Mouse (Mus musculus) heart, adult 18-20 months (tissue): ENCODE data around the gene Mga. TPM values are rescaled to one million over a fixed set of nuclear protein-coding genes. Genes with fewer than 3 reads are reported as not detected.
A peak's percentile ranks its signal among the peaks of the same experiment; 100 is the strongest.

Experiments used
- DNase-seq, 2 experiments: peaks; one replicate each; pipeline ENCODE4 v3.0.0; 2021 to 2022; ENCODE audit warnings: mixed read lengths in 1 of 2
- total RNA-seq, 2 experiments: library from RNA; stranded (reverse); gene quantifications; 2 replicates each; pipeline ENCODE4 v1.2.3; 2021

Gene Mga
- total RNA-seq, 2 experiments from 2014 or later = 28.3 to 37.8 TPM

- no peak for DNase-seq
Observed at GRCm38 (mm10) chr2:119987441-119987840, 90.4 kb downstream of the Mga start.

- DNase-seq = no peak
Observed at GRCm38 (mm10) chr2:119988952-119989351, 91.9 kb downstream of the Mga start.

GRCm38 (mm10) chr2:119990881-119991280 is 93.9 kb downstream of the Mga start:
- no peak for DNase-seq

GRCm38 (mm10) chr2:119992349-119992748 is 95.3 kb downstream of the Mga start:
- peak in 1 of 2 experiments; percentile 33 for DNase-seq

- no peak for DNase-seq
Observed at GRCm38 (mm10) chr2:119993515-119993914, 96.5 kb downstream of the Mga start.

- DNase-seq = no peak
Observed at GRCm38 (mm10) chr2:119994839-119995238, 97.8 kb downstream of the Mga start.

GRCm38 (mm10) chr2:119995391-119996281 is 98.6 kb downstream of the Mga start:
- DNase-seq = peak; percentile 43 to 48

GRCm38 (mm10) chr2:119997354-119997753 is 100.3 kb downstream of the Mga start:
- DNase-seq = peak in 1 of 2 experiments; percentile 39

GRCm38 (mm10) chr2:119999731-120000130 is 102.7 kb downstream of the Mga start:
- no peak for DNase-seq

- no peak for DNase-seq
Observed at GRCm38 (mm10) chr2:120000882-120001584, 104.0 kb downstream of the Mga start.

- DNase-seq = no peak
Observed at GRCm38 (mm10) chr2:120001956-120002355, 104.9 kb downstream of the Mga start.

GRCm38 (mm10) chr2:120003970-120004369 is 106.9 kb downstream of the Mga start:
- no peak for DNase-seq

- DNase-seq = no peak
Observed at GRCm38 (mm10) chr2:120006696-120007095, 109.7 kb downstream of the Mga start.

- no peak for DNase-seq
Observed at GRCm38 (mm10) chr2:120007680-120008210, 110.7 kb downstream of the Mga start.

- DNase-seq = peak in 1 of 2 experiments; percentile 37
Observed at GRCm38 (mm10) chr2:120008672-120009071, 111.6 kb downstream of the Mga start.

- peak; percentile 51 to 76 for DNase-seq
Observed at GRCm38 (mm10) chr2:120011462-120012200, 114.6 kb downstream of the Mga start.

GRCm38 (mm10) chr2:120012924-120013323 is 115.9 kb downstream of the Mga start:
- no peak for DNase-seq

- no peak for DNase-seq
Observed at GRCm38 (mm10) chr2:120013831-120014486, 116.9 kb downstream of the Mga start.

- DNase-seq = no peak
Observed at GRCm38 (mm10) chr2:120015882-120016281, 118.9 kb downstream of the Mga start.

GRCm38 (mm10) chr2:120017599-120017998 is 120.6 kb downstream of the Mga start:
- no peak for DNase-seq
